Mouse (Mus musculus) heart, adult 2 months (tissue): ENCODE results near the gene Ssc4d. TPM values are rescaled to one million over a fixed set of nuclear protein-coding genes. Genes with fewer than 3 reads are reported as not detected.
A peak's percentile ranks its signal among the peaks of the same experiment; 100 is the strongest.

Source experiments
- DNase-seq, 2 experiments: peaks; one replicate each; pipeline ENCODE4 v3.0.0; 2021
- H3K27ac ChIP-seq: fragments of 200-600 bp; 2 replicates; pipeline ENCODE4 v1.8.1; 2022
- H3K27me3 ChIP-seq: fragments of 200-500 bp; 2 replicates; pipeline ENCODE4 v1.6.1; 2012; ENCODE audit warnings: mild to moderate bottlenecking, low read length, inconsistent platforms, mixed read lengths; ENCODE audit not compliant: control insufficient read depth, insufficient read depth
- H3K36me3 ChIP-seq: fragments of 200-500 bp; 2 replicates; pipeline ENCODE4 v1.6.1; 2012; ENCODE audit warnings: low read length, inconsistent platforms; ENCODE audit not compliant: control insufficient read depth, insufficient read depth
- H3K4me1 ChIP-seq: fragments of 200-500 bp; 2 replicates; pipeline ENCODE4 v1.6.1; 2011; ENCODE audit warnings: low read length; ENCODE audit not compliant: control insufficient read depth, insufficient read depth
- H3K4me3 ChIP-seq: fragments of 200-600 bp; 2 replicates; pipeline ENCODE4 v1.8.1; 2022
- H3K79me2 ChIP-seq: fragments of 200-500 bp; replicated peaks from 2 replicates; pipeline ENCODE4 v1.6.1; 2012; ENCODE audit warnings: mild to moderate bottlenecking, inconsistent platforms, low read length, moderate library complexity, mixed read lengths; ENCODE audit not compliant: control insufficient read depth, insufficient read depth
- H3K9ac ChIP-seq: fragments of 200-500 bp; 2 replicates; pipeline ENCODE4 v1.6.1; 2012; ENCODE audit warnings: low read depth, mild to moderate bottlenecking, control low read depth, inconsistent platforms, low read length, mixed read lengths
- CTCF ChIP-seq: fragments of 200-600 bp; IDR thresholded peaks from 2 replicates; pipeline ENCODE4 v1.8.1; 2022; ENCODE audit warnings: antibody characterized with exemption, mild to moderate bottlenecking, moderate library complexity
- EP300 ChIP-seq: fragments of 200-500 bp; IDR thresholded peaks from 2 replicates; pipeline ENCODE4 v1.6.1; 2011; ENCODE audit warnings: low read depth, low read length, control low read depth; ENCODE audit not compliant: insufficient read depth
- POLR2A ChIP-seq: fragments of 200-500 bp; IDR thresholded peaks from 2 replicates; pipeline ENCODE4 v1.6.1; 2011; ENCODE audit warnings: mild to moderate bottlenecking, low read depth, low read length, control low read depth; ENCODE audit not compliant: insufficient read depth
- WGBS: fragments of 180-500 bp; shearing (Covaris S2); methylation state at CpG from one replicate; pipeline ENCODE4 v1.1.7; 2018; 5-methylcytosine and 5-hydroxymethylcytosine counted together
- intact Hi-C: fragments of 180-260 bp; cut with DNase I; formaldehyde crosslinking; loops from one replicate; pipeline ENCODE4 v1.15.1; 2025
- polyA plus RNA-seq: library from polyadenylated mRNA; depleted of rRNA; stranded (reverse); fragments of >200 nt; gene quantifications from 2 replicates; pipeline ENCODE4 v1.2.3, GENCODE M21; 2012
- total RNA-seq, 2 experiments: library from RNA; stranded (reverse); gene quantifications; 2 replicates each; pipeline ENCODE4 v1.2.3; 2021

Ssc4d gene
- total and polyA plus RNA-seq, 3 experiments: 0.09 to 1.0 (median 0.21) TPM

DNA sequence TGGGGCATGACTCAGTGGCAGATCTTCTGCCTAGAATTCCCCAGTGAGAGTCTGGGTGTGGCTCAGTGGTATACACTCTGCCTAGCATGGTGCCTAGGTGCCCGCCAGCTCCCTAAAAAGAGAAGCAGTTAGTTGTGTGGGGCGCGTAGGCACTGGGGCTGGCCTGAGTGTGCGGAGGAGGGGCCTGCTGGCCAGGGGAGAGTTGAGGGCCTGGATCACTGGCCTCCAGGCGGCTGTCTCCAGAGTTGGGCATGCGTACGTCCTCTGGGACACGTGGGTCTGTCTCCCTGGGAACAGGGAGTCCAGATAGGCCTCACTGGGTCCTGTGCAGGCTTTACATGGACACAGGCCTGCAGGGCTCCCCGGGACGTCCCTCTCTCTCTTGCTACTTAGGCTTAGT, 40.5 kb upstream of the Ssc4d start:
- intact Hi-C loops: no loop called here
- no peaks in the 10 kb centered on the region for H3K79me2 ChIP-seq
- H3K27me3 ChIP-seq: no peaks in the 10 kb centered on the region
- peak in 1 of 2 experiments; percentile 49 for DNase-seq
- TF ChIP-seq CTCF (no peak), EP300 (no peak), POLR2A (no peak)
- H3K36me3 ChIP-seq: no peaks in the 10 kb centered on the region
- H3K27ac ChIP-seq: no peak overlapping the region; the same call in 1 of the 2 replicates
- no peak overlapping the region for H3K9ac ChIP-seq
- no peak overlapping the region for H3K4me3 ChIP-seq
- WGBS: 69% methylated on average over 10 of the region's 10 CpGs
- H3K4me1 ChIP-seq: peaks cover 3% of the 10 kb centered on the region

GRCm38 (mm10) chr5:136007745-136008144, 33.4 kb upstream of the Ssc4d start:
- Histone ChIP-seq H3K36me3 (no peaks in the 10 kb centered on the region), H3K9ac (no peak overlapping the region), H3K27me3 (no peaks in the 10 kb centered on the region), H3K4me3 (no peak overlapping the region), H3K27ac (no peak overlapping the region), H3K79me2 (no peaks in the 10 kb centered on the region; the same call in none of the 2 replicates), H3K4me1 (peaks cover 1% of the 10 kb centered on the region; the same call in 1 of the 2 replicates)
- no peak for TF ChIP-seq POLR2A
- TF ChIP-seq EP300: no peak
- no peak for TF ChIP-seq CTCF
- intact Hi-C loops: no loop called here
- no peak for DNase-seq
- WGBS: 63% methylated on average over 7 of the region's 7 CpGs

- intact Hi-C loops: no loop called here
- no peak for DNase-seq
- H3K27me3 ChIP-seq: no peaks in the 10 kb centered on the region
- H3K4me1 ChIP-seq: peaks cover 2% of the 10 kb centered on the region
- TF ChIP-seq CTCF (no peak), EP300 (no peak), POLR2A (no peak)
- WGBS: 76% methylated on average over 4 of the region's 4 CpGs
- no peaks in the 10 kb centered on the region; the same call in none of the 2 replicates for H3K79me2 ChIP-seq
- no peak overlapping the region for H3K4me3 ChIP-seq
- H3K27ac ChIP-seq: no peak overlapping the region
- no peak overlapping the region for H3K9ac ChIP-seq
- H3K36me3 ChIP-seq: no peaks in the 10 kb centered on the region
Observed at GRCm38 (mm10) chr5:136004537-136004936, 30.2 kb upstream of the Ssc4d start.

GRCm38 (mm10) chr5:136002751-136003151, 28.4 kb upstream of the Ssc4d start:
- peaks cover 2% of the 10 kb centered on the region for H3K4me1 ChIP-seq
- H3K36me3 ChIP-seq: no peaks in the 10 kb centered on the region
- H3K79me2 ChIP-seq: no peaks in the 10 kb centered on the region; the same call in none of the 2 replicates
- intact Hi-C loops: no loop called here
- no peak overlapping the region for H3K9ac ChIP-seq
- no peaks in the 10 kb centered on the region for H3K27me3 ChIP-seq
- no peak overlapping the region for H3K27ac ChIP-seq
- H3K4me3 ChIP-seq: no peak overlapping the region
- no peak for DNase-seq
- no peak for TF ChIP-seq CTCF
- TF ChIP-seq POLR2A: no peak
- TF ChIP-seq EP300: no peak
- WGBS: 38% methylated on average over 3 of the region's 3 CpGs

DNA sequence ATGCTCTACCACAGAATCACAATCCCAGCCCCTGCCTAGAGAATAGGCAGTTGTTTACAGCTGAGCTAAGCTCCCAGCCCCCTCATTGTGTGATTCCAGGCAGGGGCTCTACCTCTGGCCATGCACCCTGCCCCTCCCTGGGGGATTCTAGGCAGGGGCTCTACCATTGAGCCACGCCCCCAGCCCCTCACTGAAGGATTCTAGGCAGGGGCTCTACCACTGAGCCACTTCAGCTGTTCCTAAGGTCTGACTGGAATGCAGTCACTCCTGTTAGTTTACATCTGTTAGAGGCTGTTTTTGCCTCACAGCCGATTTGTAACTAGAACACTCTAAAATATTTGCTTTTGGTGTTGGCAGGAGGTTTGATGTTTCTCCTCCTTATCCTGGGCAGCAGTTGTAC, 28.0 kb upstream of the Ssc4d start:
- Histone ChIP-seq H3K27ac (no peak overlapping the region), H3K79me2 (no peaks in the 10 kb centered on the region; the same call in none of the 2 replicates), H3K4me1 (peaks cover 2% of the 10 kb centered on the region), H3K36me3 (no peaks in the 10 kb centered on the region), H3K9ac (no peak overlapping the region), H3K4me3 (no peak overlapping the region), H3K27me3 (no peaks in the 10 kb centered on the region)
- intact Hi-C loops: no loop called here
- no peak for DNase-seq
- TF ChIP-seq POLR2A (no peak), EP300 (no peak), CTCF (no peak)
- 51% methylated on average over 2 of the region's 2 CpGs for WGBS

DNA sequence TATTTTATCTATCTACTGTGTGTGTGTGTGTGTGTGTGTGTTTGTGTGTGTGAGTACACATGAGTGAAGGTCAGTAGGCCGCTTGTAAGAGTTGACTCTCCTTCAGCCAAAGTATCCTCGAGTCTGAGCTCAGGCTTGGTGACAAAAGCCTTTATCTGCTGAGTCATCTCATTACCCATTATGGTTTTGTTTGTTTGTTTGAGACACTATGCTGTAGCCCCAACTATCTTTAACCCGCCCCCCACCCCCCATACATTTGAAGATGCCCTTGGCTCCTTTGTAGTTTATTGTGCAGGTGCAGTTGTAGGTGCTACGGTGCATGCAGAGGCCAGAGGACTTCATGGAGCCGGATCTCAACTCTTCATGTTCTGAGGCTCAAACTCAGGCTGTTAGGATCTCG, 26.9 kb upstream of the Ssc4d start:
- TF ChIP-seq POLR2A (no peak), EP300 (no peak), CTCF (no peak)
- Histone ChIP-seq H3K79me2 (no peaks in the 10 kb centered on the region; the same call in 1 of the 2 replicates), H3K9ac (no peak overlapping the region), H3K4me3 (no peak overlapping the region), H3K4me1 (peaks cover 2% of the 10 kb centered on the region), H3K27ac (no peak overlapping the region), H3K36me3 (no peaks in the 10 kb centered on the region), H3K27me3 (no peaks in the 10 kb centered on the region)
- 85% methylated on average over 6 of the region's 6 CpGs for WGBS
- intact Hi-C loops: no loop called here
- no peak for DNase-seq
